Mouse (Mus musculus) lung, embryonic 15.5 days (tissue): ENCODE measurements around the gene Gprc5d. TPM values are rescaled to one million over a fixed set of nuclear protein-coding genes. Genes with fewer than 3 reads are reported as not detected.

Source experiments
- ATAC-seq: fragments of 200-750 bp; cut with Nextera tagmentation; 2 replicates; pipeline ENCODE4 v1.8.0; 2017; ENCODE audit warnings: moderate number of reproducible peaks, borderline replicate concordance; ENCODE audit not compliant: low FRiP score, low TSS enrichment; ENCODE audit errors: extremely low read depth
- H3K27ac ChIP-seq: fragments of 300-500 bp; sonication (generic); 2 replicates; pipeline ENCODE4 v1.5.1; 2015; ENCODE audit warnings: moderate library complexity, mild to moderate bottlenecking, inconsistent platforms
- H3K27me3 ChIP-seq: fragments of 300-500 bp; sonication (generic); 2 replicates; pipeline ENCODE4 v1.6.1; 2015; ENCODE audit warnings: inconsistent platforms
- H3K36me3 ChIP-seq: fragments of 300-500 bp; sonication (generic); 2 replicates; pipeline ENCODE4 v1.6.1; 2015; ENCODE audit warnings: inconsistent platforms
- H3K4me1 ChIP-seq: fragments of 300-500 bp; sonication (generic); 2 replicates; pipeline ENCODE4 v1.6.1; 2015; ENCODE audit warnings: inconsistent platforms
- H3K4me2 ChIP-seq: fragments of 300-500 bp; sonication (generic); 2 replicates; pipeline ENCODE4 v1.6.1; 2015; ENCODE audit warnings: inconsistent platforms, mild to moderate bottlenecking, moderate library complexity
- H3K4me3 ChIP-seq: fragments of 300-500 bp; sonication (generic); 2 replicates; pipeline ENCODE4 v1.5.1; 2015; ENCODE audit warnings: mild to moderate bottlenecking, inconsistent platforms
- H3K9ac ChIP-seq: fragments of 300-500 bp; sonication (generic); 2 replicates; pipeline ENCODE4 v1.6.1; 2015; ENCODE audit warnings: inconsistent platforms
- H3K9me3 ChIP-seq: fragments of 300-500 bp; sonication (generic); 2 replicates; pipeline ENCODE4 v1.6.1; 2016; ENCODE audit warnings: inconsistent platforms
- WGBS: fragments of 180-500 bp; shearing (Covaris S2); methylation state at CpG from one replicate; pipeline ENCODE4 v1.1.7; 2015; 5-methylcytosine and 5-hydroxymethylcytosine counted together
- polyA plus RNA-seq: library from polyadenylated mRNA; unstranded; fragments of >200 nt; fragmentation: Nextera tagmentation; extraction: Ambion mirVana; gene quantifications from 2 replicates; pipeline ENCODE4 v1.2.1, GENCODE M21; 2015

The Gprc5d gene
- polyA plus RNA-seq, 1 experiment from 2014 or later: not detected

DNA sequence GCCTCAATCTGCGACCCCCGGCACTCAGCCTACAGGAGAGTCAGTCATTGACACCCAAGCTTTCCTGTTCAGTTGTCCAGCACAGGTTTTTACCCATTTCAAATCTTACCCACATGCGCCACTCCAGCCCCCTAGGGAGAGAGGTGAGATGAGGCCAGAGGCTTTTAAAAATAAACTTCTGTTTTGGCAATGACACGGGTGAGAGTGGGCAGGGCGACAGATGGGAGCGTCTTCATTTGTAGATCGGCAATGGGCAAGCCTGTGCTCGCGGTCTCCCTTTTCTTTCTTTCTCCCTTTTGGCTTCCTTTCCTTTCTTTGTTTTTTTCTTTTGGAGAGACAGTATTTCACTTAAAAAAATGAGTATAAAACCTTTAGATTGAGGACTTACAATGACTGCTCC lies 15.4 kb upstream of the Gprc5d start:
- Histone ChIP-seq H3K36me3 (no peaks in the 10 kb centered on the region), H3K9ac (no peak overlapping the region), H3K4me2 (no peak overlapping the region), H3K4me3 (no peak overlapping the region), H3K9me3 (no peaks in the 10 kb centered on the region), H3K4me1 (peaks cover 20% of the 10 kb centered on the region), H3K27me3 (no peaks in the 10 kb centered on the region), H3K27ac (no peak overlapping the region)
- 89% methylated on average over 9 of the region's 9 CpGs for WGBS
- ATAC-seq: no peak

DNA sequence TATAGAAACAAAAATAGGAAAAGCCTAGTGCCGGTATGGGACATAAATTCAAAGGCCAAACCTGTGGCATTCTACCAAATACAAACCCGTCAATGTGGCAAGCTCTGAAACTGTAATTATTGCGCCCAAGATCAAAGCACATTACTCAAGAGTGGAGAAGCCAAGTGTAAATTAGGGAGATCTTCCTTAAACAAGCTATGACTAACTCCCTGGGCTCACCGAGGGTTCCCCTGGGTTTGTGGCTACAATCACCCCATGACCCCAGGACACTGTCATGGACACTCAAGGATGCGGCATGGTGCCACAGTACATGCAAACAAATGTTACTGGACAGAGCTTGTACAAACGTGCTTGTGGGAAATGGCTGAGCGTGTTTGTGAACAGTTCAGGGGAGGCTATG lies 15.0 kb upstream of the Gprc5d start:
- no peak overlapping the region for H3K4me2 ChIP-seq
- no peaks in the 10 kb centered on the region for H3K36me3 ChIP-seq
- ATAC-seq: no peak
- no peak overlapping the region for H3K27ac ChIP-seq
- no peaks in the 10 kb centered on the region for H3K27me3 ChIP-seq
- 75% methylated on average over 7 of the region's 7 CpGs for WGBS
- no peak overlapping the region for H3K4me3 ChIP-seq
- no peaks in the 10 kb centered on the region for H3K9me3 ChIP-seq
- H3K9ac ChIP-seq: no peak overlapping the region
- H3K4me1 ChIP-seq: peaks cover 16% of the 10 kb centered on the region

DNA sequence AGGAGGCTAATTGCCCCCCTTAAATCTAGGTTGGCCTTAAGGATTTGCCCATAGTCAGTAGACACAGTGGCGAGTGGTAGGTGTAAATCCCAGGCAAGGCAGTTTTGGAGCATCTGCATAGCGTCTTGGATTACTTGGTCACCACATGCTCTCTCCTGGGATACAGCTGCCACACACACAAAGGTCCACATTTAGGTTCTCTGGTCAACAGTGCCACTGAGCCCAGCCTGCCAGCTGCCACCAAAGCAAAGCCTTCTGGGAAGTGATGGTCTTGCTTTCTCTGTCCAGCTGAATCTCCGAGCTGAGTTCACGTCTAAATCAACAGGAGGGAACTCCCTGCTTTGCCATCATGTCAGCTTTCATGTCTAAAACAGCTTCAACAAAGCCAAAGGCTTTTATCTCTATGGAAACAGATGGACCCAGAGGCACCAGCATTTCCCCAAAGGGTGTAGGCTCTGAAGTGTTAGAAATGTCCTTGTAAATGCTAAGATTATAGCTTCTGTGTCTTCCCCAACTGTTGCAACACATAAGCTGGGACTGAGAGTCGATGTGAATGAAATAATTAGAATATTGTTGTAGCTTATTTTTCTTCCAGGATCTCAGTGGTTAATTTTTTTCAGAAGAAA lies 6.8 kb upstream of the Gprc5d start:
- Histone ChIP-seq H3K27me3 (no peaks in the 10 kb centered on the region), H3K36me3 (no peaks in the 10 kb centered on the region), H3K9me3 (no peaks in the 10 kb centered on the region), H3K4me1 (no peaks in the 10 kb centered on the region), H3K4me2 (no peak overlapping the region), H3K4me3 (no peak overlapping the region), H3K9ac (no peak overlapping the region), H3K27ac (no peak overlapping the region)
- no peak for ATAC-seq
- WGBS: 46% methylated on average over 5 of the region's 5 CpGs

DNA sequence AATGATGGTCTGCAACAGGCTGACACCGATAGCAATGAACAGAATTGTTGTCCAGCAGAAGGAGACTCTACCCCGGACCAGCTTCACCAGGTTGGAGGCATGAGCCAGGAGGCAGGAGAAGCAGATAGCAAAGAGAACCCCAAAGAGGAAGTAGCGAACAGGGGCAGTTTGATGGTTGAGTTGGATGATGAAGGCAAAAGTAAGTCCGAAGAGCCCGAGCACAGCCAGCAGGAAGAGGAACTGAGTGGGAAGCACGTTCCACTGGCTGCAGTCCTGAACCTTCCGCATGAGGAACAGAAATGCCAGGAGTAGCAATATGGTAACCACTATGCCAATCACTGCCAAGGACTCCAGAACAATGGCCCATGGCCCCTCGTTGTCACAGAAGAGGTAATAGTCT lies 1.6 kb downstream of the Gprc5d start:
- 88% methylated on average over 8 of the region's 8 CpGs for WGBS

DNA sequence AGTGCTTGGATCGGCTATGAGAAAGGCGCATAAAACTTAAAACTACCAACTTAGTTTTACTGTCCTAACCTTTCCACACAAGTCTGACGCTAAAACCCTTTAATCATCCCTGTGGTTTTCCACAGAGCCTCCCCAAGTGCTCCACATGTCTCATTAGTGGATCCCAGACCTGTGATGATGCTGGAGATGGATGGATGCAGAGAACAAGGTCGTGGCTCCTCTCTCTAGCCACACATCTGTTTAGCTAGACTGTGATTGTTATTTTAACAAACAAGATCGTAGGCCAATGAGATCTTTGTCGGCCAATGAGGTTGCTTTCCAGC lies 5.0 kb downstream of the Gprc5d start:
- Histone ChIP-seq H3K9me3 (no peaks in the 10 kb centered on the region), H3K4me2 (no peak overlapping the region), H3K27ac (no peak overlapping the region), H3K27me3 (no peaks in the 10 kb centered on the region; the same call in 1 of the 2 replicates), H3K36me3 (no peaks in the 10 kb centered on the region), H3K4me3 (no peak overlapping the region), H3K9ac (no peak overlapping the region), H3K4me1 (no peaks in the 10 kb centered on the region)
- ATAC-seq: no peak
- WGBS: 27% methylated on average over 6 of the region's 6 CpGs

More for the DNA sequence above, 1.6 kb downstream of the Gprc5d start:
- no peak overlapping the region for H3K4me2 ChIP-seq
- H3K9me3 ChIP-seq: no peaks in the 10 kb centered on the region
- no peak overlapping the region for H3K9ac ChIP-seq
- no peak for ATAC-seq
- H3K36me3 ChIP-seq: no peaks in the 10 kb centered on the region
- no peak overlapping the region for H3K4me3 ChIP-seq
- no peak overlapping the region for H3K27ac ChIP-seq
- no peaks in the 10 kb centered on the region for H3K4me1 ChIP-seq
- no peaks in the 10 kb centered on the region; the same call in 1 of the 2 replicates for H3K27me3 ChIP-seq

DNA sequence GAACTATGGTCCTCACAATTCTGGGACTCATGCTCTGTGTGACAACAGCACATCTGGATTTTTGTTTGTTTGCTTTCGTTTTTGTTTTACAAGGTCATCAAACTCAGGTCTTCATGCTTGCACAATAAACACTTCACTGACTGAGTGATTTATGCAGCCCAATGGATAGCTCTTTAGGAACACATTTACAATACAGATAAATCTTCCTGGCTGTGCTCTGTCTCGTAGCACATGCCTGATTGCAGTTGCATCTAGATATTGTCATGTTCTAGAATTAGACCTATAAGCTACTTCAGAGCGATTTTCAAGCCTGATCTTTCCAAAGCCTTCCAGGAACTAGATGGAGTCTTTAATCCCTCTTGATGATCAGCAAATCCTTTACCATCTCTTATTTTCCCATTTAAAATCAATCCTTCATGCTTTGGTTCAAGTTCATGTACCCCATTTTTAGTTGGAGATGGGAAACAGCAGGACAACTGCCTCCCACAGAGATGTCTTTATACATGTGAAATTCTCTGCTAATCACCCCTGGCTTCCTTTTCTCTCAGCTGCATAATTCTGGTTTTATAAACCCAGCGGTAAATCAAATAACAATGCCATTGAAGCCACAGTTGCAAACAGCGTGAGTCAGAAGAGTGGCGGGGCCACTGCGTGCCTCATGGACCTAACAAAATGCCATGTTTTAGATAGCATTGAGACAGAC lies 5.5 kb downstream of the Gprc5d start:
- 23% methylated on average over 7 of the region's 7 CpGs for WGBS

DNA sequence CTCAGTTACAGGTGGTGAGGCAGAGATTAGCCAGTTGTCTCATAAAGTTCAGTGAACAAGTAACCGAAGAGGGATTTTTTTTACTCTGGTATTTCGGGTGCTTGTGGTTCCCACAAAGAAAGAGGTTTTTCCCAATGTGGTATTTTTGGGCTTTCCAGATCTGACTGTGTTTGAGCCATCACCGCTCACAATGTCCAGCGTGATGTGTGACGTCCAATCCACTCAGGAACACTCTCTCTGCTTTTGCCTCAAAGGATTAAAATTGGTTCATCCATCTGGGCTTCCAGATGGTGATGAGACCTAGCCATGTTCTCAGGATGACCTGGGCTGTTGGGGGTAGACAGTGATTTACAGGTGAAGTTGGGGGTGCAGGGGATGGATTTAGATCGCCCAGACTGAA lies 11.1 kb downstream of the Gprc5d start:
- no peak for ATAC-seq
- WGBS: 83% methylated on average over 6 of the region's 6 CpGs
- Histone ChIP-seq H3K9me3 (no peaks in the 10 kb centered on the region), H3K9ac (no peak overlapping the region), H3K36me3 (no peaks in the 10 kb centered on the region), H3K27ac (no peak overlapping the region), H3K27me3 (no peaks in the 10 kb centered on the region), H3K4me1 (no peaks in the 10 kb centered on the region), H3K4me2 (no peak overlapping the region), H3K4me3 (no peak overlapping the region)

More for the DNA sequence above, 5.5 kb downstream of the Gprc5d start:
- Histone ChIP-seq H3K9me3 (no peaks in the 10 kb centered on the region), H3K4me1 (no peaks in the 10 kb centered on the region), H3K4me2 (no peak overlapping the region), H3K36me3 (no peaks in the 10 kb centered on the region), H3K27me3 (no peaks in the 10 kb centered on the region; the same call in 1 of the 2 replicates), H3K4me3 (no peak overlapping the region), H3K27ac (no peak overlapping the region), H3K9ac (no peak overlapping the region)
- no peak for ATAC-seq

DNA sequence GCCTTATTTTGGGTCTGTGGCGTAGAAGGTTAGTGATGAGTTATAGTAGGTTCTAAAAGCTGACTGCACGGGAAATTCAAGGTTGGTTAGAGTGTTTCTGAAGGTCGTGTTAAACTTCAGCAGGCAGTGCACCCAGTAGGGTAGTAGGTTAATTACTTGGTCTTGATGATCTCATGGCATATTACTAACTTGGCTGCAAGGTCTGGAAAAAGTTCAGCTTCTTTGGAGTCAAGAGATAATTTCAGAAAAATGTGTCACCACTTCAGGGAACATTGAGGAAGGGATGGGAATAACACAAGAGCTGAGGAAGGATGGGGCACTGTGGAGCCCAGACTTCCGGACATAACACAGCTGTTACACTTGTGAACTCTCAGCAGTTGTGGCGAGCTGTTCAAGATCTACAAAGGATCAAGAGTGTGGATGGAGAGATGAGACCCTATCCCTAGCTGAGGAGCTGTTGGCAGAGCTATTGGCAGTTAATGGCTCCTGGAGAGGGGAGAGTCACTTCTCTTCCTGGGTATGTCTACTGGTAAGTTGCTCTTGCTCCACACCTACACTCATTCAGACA lies 15.3 kb downstream of the Gprc5d start:
- 55% methylated on average over 5 of the region's 5 CpGs for WGBS
- Histone ChIP-seq H3K9ac (no peak overlapping the region), H3K4me2 (no peak overlapping the region), H3K4me3 (no peak overlapping the region), H3K9me3 (no peaks in the 10 kb centered on the region), H3K27me3 (no peaks in the 10 kb centered on the region), H3K36me3 (no peaks in the 10 kb centered on the region), H3K4me1 (no peaks in the 10 kb centered on the region), H3K27ac (no peak overlapping the region)
- no peak for ATAC-seq

DNA sequence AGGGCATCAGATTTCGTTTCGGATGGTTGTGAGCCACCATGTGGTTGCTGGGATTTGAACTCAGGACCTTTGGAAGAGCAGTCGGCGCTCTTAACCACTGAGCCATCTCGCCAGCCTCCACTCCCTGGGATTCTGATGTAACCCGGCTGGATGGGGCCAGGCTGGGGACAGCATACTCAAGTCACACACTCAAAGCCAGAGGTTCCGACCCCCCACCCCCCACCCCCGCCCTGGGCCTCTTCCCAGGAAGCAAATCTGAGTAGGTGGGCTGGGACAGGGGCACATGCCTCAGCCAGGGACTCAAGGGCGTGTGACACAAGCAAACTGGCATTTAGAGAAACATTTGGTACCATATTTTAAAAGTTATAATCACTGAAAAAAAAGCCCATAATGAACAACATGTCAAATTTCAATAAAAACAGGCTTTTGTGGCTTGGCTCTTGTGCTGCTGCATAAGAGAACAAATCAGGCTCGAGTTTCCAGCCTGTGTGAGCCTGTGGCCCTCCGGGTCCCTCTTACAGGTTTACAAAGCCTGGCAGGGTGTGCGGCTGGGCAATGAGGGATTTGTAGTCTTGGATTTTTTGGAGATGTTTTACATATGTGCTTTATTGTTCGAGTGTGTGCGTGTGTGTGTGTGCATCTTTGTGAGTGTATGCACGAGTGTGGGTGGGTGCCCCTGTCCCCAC lies 17.2 kb downstream of the Gprc5d start:
- 73% methylated on average over 15 of the region's 15 CpGs for WGBS
- no peak overlapping the region for H3K9ac ChIP-seq

DNA sequence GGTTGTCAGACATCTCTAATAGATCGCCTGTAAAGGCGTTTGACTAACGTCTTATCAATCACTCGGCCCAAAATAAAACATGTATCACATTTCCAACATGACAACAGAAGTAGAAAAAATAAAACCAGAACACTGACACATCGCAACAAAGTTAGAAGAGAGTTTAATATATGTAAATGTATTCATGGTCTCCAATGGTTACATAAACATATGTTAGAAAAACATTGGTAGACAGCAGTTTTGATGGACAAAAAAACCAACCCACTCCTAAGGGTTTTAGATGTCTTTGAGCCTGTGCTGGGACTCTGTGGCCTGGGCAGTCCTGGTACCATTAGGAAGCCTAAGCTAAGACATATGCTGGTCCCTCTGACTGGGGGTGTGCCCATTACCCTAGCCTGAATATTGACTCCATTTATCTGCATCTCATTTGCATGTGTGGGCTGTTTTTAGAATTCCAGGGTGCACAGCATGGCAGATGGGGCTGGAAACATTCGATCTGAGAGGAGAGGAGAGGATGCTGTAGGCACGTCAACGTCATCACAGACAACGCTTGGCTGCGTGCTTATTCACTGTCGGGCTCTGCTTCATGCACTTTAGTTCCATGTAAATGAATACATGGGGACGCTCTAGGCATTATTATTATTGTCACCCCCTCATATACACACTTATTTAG lies 25.1 kb downstream of the Gprc5d start:
- no peak overlapping the region for H3K4me2 ChIP-seq
- peaks cover 3% of the 10 kb centered on the region; the same call in 1 of the 2 replicates for H3K4me1 ChIP-seq
- whole genome bisulfite sequencing: 86% methylated on average over 12 of the region's 12 CpGs
- no peaks in the 10 kb centered on the region for H3K9me3 ChIP-seq
- no peaks in the 10 kb centered on the region for H3K27me3 ChIP-seq
- H3K4me3 ChIP-seq: no peak overlapping the region
- H3K9ac ChIP-seq: no peak overlapping the region
- ATAC-seq: no peak
- H3K36me3 ChIP-seq: no peaks in the 10 kb centered on the region
- no peak overlapping the region for H3K27ac ChIP-seq

More for the DNA sequence above, 17.2 kb downstream of the Gprc5d start:
- no peaks in the 10 kb centered on the region for H3K4me1 ChIP-seq
- H3K9me3 ChIP-seq: no peaks in the 10 kb centered on the region
- H3K4me2 ChIP-seq: no peak overlapping the region
- no peak overlapping the region for H3K27ac ChIP-seq
- no peaks in the 10 kb centered on the region for H3K27me3 ChIP-seq
- no peak overlapping the region for H3K4me3 ChIP-seq
- ATAC-seq: no peak
- H3K36me3 ChIP-seq: no peaks in the 10 kb centered on the region

DNA sequence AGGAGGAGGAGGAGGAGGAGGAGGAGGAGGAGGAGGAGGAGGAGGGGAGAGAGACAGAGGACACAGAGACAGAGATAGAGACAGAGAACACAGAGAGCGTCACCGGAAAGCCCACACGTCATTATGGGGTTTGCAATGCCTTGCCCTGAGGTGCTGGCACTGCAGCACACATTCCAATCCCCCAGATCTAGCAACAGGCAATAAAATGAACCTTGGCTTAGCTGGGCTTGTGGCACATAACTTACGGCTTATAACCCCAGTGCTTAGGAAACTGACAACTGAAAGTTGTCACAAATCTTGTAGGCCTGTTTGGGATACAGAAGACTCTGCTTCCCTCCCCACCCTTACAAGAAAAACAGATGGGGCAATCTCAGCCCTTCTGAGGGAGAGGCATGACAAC lies 27.4 kb downstream of the Gprc5d start:
- Histone ChIP-seq H3K36me3 (no peaks in the 10 kb centered on the region), H3K27ac (no peak overlapping the region), H3K9me3 (no peaks in the 10 kb centered on the region), H3K27me3 (no peaks in the 10 kb centered on the region), H3K4me1 (peaks cover 7% of the 10 kb centered on the region; the same call in 1 of the 2 replicates), H3K4me3 (no peak overlapping the region), H3K4me2 (no peak overlapping the region), H3K9ac (no peak overlapping the region)
- ATAC-seq: no peak
- 45% methylated on average over 4 of the region's 4 CpGs for WGBS
